Mouse (Mus musculus): ENCODE data around the gene B3galt5. TPM values are rescaled to one million over a fixed set of nuclear protein-coding genes. Genes with fewer than 3 reads are reported as not detected.
A peak's percentile ranks its signal among the peaks of the same experiment; 100 is the strongest.

Gene B3galt5
- polyA plus RNA-seq (2016; fragmentation: Nextera tagmentation; extraction: Ambion mirVana), result 1.2 and 1.7 TPM in 2 replicates

- Histone ChIP-seq H3K36me3 (no peaks in the 10 kb centered on the region), H3K4me1 (peaks cover 4% of the 10 kb centered on the region; the same call in 1 of the 2 replicates), H3K4me2 (replicated peaks) (no peak within 1 kb of the TSS), H3K27me3 (no peaks in the 10 kb centered on the region), H3K9ac (no peak within 1 kb of the TSS), H3K27ac (peak within 1 kb of the TSS; percentile 52), H3K4me3 (no peak within 1 kb of the TSS), H3K9me3 (replicated peaks) (no peaks in the 10 kb centered on the region)
- 71% methylated on average over 17 of the region's 17 CpGs for WGBS
- ATAC-seq (ENCODE audit: low FRiP score), result no peak
Observed at GRCm38 (mm10) chr16:96235366-96235970, at the start of gene B3galt5. TSS of gene B3galt5 (plus strand) at chr16:96235801.

- Histone ChIP-seq H3K27ac (no peak overlapping the region), H3K9ac (no peak overlapping the region), H3K4me1 (peaks cover 5% of the 10 kb centered on the region; the same call in 1 of the 2 replicates), H3K9me3 (replicated peaks) (peaks cover 5% of the 10 kb centered on the region; the same call in 1 of the 2 replicates), H3K4me2 (replicated peaks) (no peak overlapping the region), H3K36me3 (peaks cover 4% of the 10 kb centered on the region; the same call in 1 of the 2 replicates), H3K27me3 (no peaks in the 10 kb centered on the region), H3K4me3 (no peak overlapping the region)
- 83% methylated on average over 5 of the region's 5 CpGs for WGBS
- ATAC-seq (ENCODE audit: low FRiP score), result no peak
Observed at GRCm38 (mm10) chr16:96187619-96188018, 48.0 kb upstream of the B3galt5 start.

- under 1% methylated on average over 77 of the region's 77 CpGs for WGBS
- H3K4me1 ChIP-seq, result peaks cover 5% of the 10 kb centered on the region; the same call in 1 of the 2 replicates
Observed at GRCm38 (mm10) chr16:96191531-96192506, 43.8 kb upstream of the B3galt5 start, which contains the start of gene Lca5l. TSS of gene Lca5l (minus strand) at chr16:96192271.

GRCm38 (mm10) chr16:96199913-96200701 is 35.5 kb upstream of the B3galt5 start, which contains the start of gene Sh3bgr:
TSS of gene Sh3bgr (plus strand) at chr16:96200450.
- H3K27me3 ChIP-seq, result peaks cover 3% of the 10 kb centered on the region; the same call in 1 of the 2 replicates
- peak within 1 kb of the TSS; percentile 47; the same call in 1 of the 2 replicates for H3K9ac ChIP-seq
- H3K4me1 ChIP-seq, result peaks cover 11% of the 10 kb centered on the region
- H3K4me3 ChIP-seq, result peak within 1 kb of the TSS; percentile 23
- WGBS, result 8% methylated on average over 20 of the region's 20 CpGs
- ATAC-seq (ENCODE audit: low FRiP score), result peak; percentile 73
- no peak within 1 kb of the TSS for H3K27ac ChIP-seq
- no peaks in the 10 kb centered on the region for H3K9me3 ChIP-seq (replicated peaks)
- peak within 1 kb of the TSS; percentile 53 for H3K4me2 ChIP-seq (replicated peaks)
- H3K36me3 ChIP-seq, result no peaks in the 10 kb centered on the region

More at GRCm38 (mm10) chr16:96191531-96192506, 43.8 kb upstream of the B3galt5 start, which contains the start of gene Lca5l:
- Histone ChIP-seq H3K27ac (peak within 1 kb of the TSS; percentile 71), H3K36me3 (no peaks in the 10 kb centered on the region), H3K9me3 (replicated peaks) (no peaks in the 10 kb centered on the region), H3K4me3 (peak within 1 kb of the TSS; percentile 86), H3K27me3 (peaks cover 3% of the 10 kb centered on the region; the same call in 1 of the 2 replicates), H3K9ac (peak within 1 kb of the TSS; percentile 83), H3K4me2 (replicated peaks) (peak within 1 kb of the TSS; percentile 70)
- ATAC-seq (ENCODE audit: low FRiP score), result peak; percentile 98

GRCm38 (mm10) chr16:96200702-96201028 is 34.9 kb upstream of the B3galt5 start:
- Histone ChIP-seq H3K27ac (no peak overlapping the region), H3K36me3 (no peaks in the 10 kb centered on the region), H3K27me3 (peaks cover 3% of the 10 kb centered on the region; the same call in 1 of the 2 replicates), H3K4me3 (peak overlapping the region; percentile 23), H3K4me1 (peaks cover 11% of the 10 kb centered on the region), H3K9me3 (replicated peaks) (no peaks in the 10 kb centered on the region), H3K9ac (peak overlapping the region; percentile 47; the same call in 1 of the 2 replicates), H3K4me2 (replicated peaks) (peak overlapping the region; percentile 53)
- 38% methylated on average over 9 of the region's 9 CpGs for WGBS
- ATAC-seq (ENCODE audit: low FRiP score), result no peak

- ATAC-seq (ENCODE audit: low FRiP score), result no peak
- no peaks in the 10 kb centered on the region for H3K9me3 ChIP-seq (replicated peaks)
Observed at GRCm38 (mm10) chr16:96201485-96202232, 33.9 kb upstream of the B3galt5 start.

GRCm38 (mm10) chr16:96209789-96210188 is 25.8 kb upstream of the B3galt5 start:
- H3K4me1 ChIP-seq, result no peaks in the 10 kb centered on the region
- H3K27me3 ChIP-seq, result no peaks in the 10 kb centered on the region
- no peak overlapping the region for H3K27ac ChIP-seq
- H3K36me3 ChIP-seq, result no peaks in the 10 kb centered on the region
- no peak for ATAC-seq (ENCODE audit: low FRiP score)
- H3K4me3 ChIP-seq, result no peak overlapping the region
- WGBS, result 79% methylated on average over 10 of the region's 10 CpGs
- H3K9me3 ChIP-seq (replicated peaks), result no peaks in the 10 kb centered on the region
- H3K9ac ChIP-seq, result no peak overlapping the region
- no peak overlapping the region for H3K4me2 ChIP-seq (replicated peaks)

More at GRCm38 (mm10) chr16:96201485-96202232, 33.9 kb upstream of the B3galt5 start:
- Histone ChIP-seq H3K27me3 (no peaks in the 10 kb centered on the region), H3K4me1 (peaks cover 11% of the 10 kb centered on the region), H3K27ac (no peak overlapping the region), H3K4me3 (no peak overlapping the region), H3K9ac (no peak overlapping the region), H3K36me3 (no peaks in the 10 kb centered on the region), H3K4me2 (replicated peaks) (no peak overlapping the region)
- WGBS, result 82% methylated on average over 11 of the region's 11 CpGs

GRCm38 (mm10) chr16:96210856-96211255 is 24.7 kb upstream of the B3galt5 start:
- WGBS, result 87% methylated on average over 7 of the region's 7 CpGs
- H3K4me1 ChIP-seq, result no peaks in the 10 kb centered on the region
- H3K4me3 ChIP-seq, result no peak overlapping the region
- ATAC-seq (ENCODE audit: low FRiP score), result no peak
- no peaks in the 10 kb centered on the region for H3K9me3 ChIP-seq (replicated peaks)
- no peak overlapping the region for H3K27ac ChIP-seq
- no peak overlapping the region for H3K4me2 ChIP-seq (replicated peaks)
- no peaks in the 10 kb centered on the region for H3K27me3 ChIP-seq
- H3K9ac ChIP-seq, result no peak overlapping the region
- no peaks in the 10 kb centered on the region for H3K36me3 ChIP-seq

- ATAC-seq (ENCODE audit: low FRiP score), result no peak
Observed at GRCm38 (mm10) chr16:96213027-96213426, 22.6 kb upstream of the B3galt5 start.

GRCm38 (mm10) chr16:96221491-96221890 is 14.1 kb upstream of the B3galt5 start:
- 84% methylated on average over 5 of the region's 5 CpGs for WGBS

More at GRCm38 (mm10) chr16:96213027-96213426, 22.6 kb upstream of the B3galt5 start:
- no peaks in the 10 kb centered on the region for H3K9me3 ChIP-seq (replicated peaks)
- no peaks in the 10 kb centered on the region for H3K27me3 ChIP-seq
- no peaks in the 10 kb centered on the region for H3K4me1 ChIP-seq
- no peaks in the 10 kb centered on the region for H3K36me3 ChIP-seq
- no peak overlapping the region for H3K27ac ChIP-seq
- no peak overlapping the region for H3K9ac ChIP-seq
- WGBS, result 91% methylated on average over 4 of the region's 4 CpGs
- no peak overlapping the region for H3K4me2 ChIP-seq (replicated peaks)
- H3K4me3 ChIP-seq, result no peak overlapping the region

GRCm38 (mm10) chr16:96221959-96222358 is 13.6 kb upstream of the B3galt5 start:
- 82% methylated on average over 3 of the region's 3 CpGs for WGBS
- H3K9me3 ChIP-seq (replicated peaks), result no peaks in the 10 kb centered on the region
- no peak overlapping the region for H3K27ac ChIP-seq
- ATAC-seq (ENCODE audit: low FRiP score), result no peak
- no peaks in the 10 kb centered on the region for H3K27me3 ChIP-seq
- no peak overlapping the region for H3K4me2 ChIP-seq (replicated peaks)
- H3K4me1 ChIP-seq, result no peaks in the 10 kb centered on the region
- no peak overlapping the region for H3K9ac ChIP-seq
- H3K4me3 ChIP-seq, result no peak overlapping the region
- no peaks in the 10 kb centered on the region for H3K36me3 ChIP-seq

More at GRCm38 (mm10) chr16:96221491-96221890, 14.1 kb upstream of the B3galt5 start:
- no peak overlapping the region for H3K9ac ChIP-seq
- H3K4me1 ChIP-seq, result no peaks in the 10 kb centered on the region
- H3K27ac ChIP-seq, result no peak overlapping the region
- H3K4me3 ChIP-seq, result no peak overlapping the region
- no peaks in the 10 kb centered on the region for H3K27me3 ChIP-seq
- H3K36me3 ChIP-seq, result no peaks in the 10 kb centered on the region
- ATAC-seq (ENCODE audit: low FRiP score), result no peak
- no peaks in the 10 kb centered on the region for H3K9me3 ChIP-seq (replicated peaks)
- no peak overlapping the region for H3K4me2 ChIP-seq (replicated peaks)
